Mouse (Mus musculus) G1E (cell line): ENCODE measurements around the gene Cables2. TPM values are rescaled to one million over a fixed set of nuclear protein-coding genes. Genes with fewer than 3 reads are reported as not detected.

Source experiments
- ATAC-seq: 2 replicates; pipeline ENCODE4 v1.8.0; 2016; ENCODE audit warnings: mild to moderate bottlenecking; ENCODE audit not compliant: insufficient number of reproducible peaks, poor library complexity, low FRiP score, severe bottlenecking; ENCODE audit errors: extremely low read depth
- DNase-seq: peaks from one replicate; pipeline ENCODE4 v3.0.0; 2012; ENCODE audit warnings: low spot score
- H3K27me3 ChIP-seq: 2 replicates; pipeline ENCODE4 v1.6.1; 2012; ENCODE audit warnings: mild to moderate bottlenecking, low read length, inconsistent platforms; ENCODE audit not compliant: insufficient read depth
- H3K36me3 ChIP-seq: replicated peaks from 2 replicates; pipeline ENCODE3; 2012; ENCODE audit warnings: mild to moderate bottlenecking, inconsistent platforms
- H3K4me1 ChIP-seq: 2 replicates; pipeline ENCODE4 v1.6.1; 2012; ENCODE audit warnings: low read depth, low read length, inconsistent platforms, mixed read lengths; ENCODE audit not compliant: insufficient read depth
- H3K4me3 ChIP-seq: 2 replicates; pipeline ENCODE4 v1.5.1; 2012; ENCODE audit warnings: low read depth, mild to moderate bottlenecking, inconsistent platforms, low read length, moderate library complexity, mixed read lengths
- H3K9me3 ChIP-seq: replicated peaks from 2 replicates; pipeline ENCODE4 v1.6.1; 2012; ENCODE audit warnings: inconsistent platforms
- CTCF ChIP-seq: IDR thresholded peaks from 2 replicates; pipeline ENCODE4 v1.5.1; 2012; ENCODE audit warnings: low read depth, low read length, inconsistent platforms, mixed read lengths
- GATA1 ChIP-seq: IDR thresholded peaks from 2 replicates; pipeline ENCODE4 v1.6.1; 2012; ENCODE audit warnings: borderline replicate concordance, low read length, inconsistent platforms, mixed read lengths
- GATA2 ChIP-seq: IDR thresholded peaks from 2 replicates; pipeline ENCODE4 v1.6.1; 2012; ENCODE audit warnings: low read depth, low read length, inconsistent platforms, borderline replicate concordance
- POLR2AphosphoS5 ChIP-seq: IDR thresholded peaks from 2 replicates; pipeline ENCODE4 v1.6.1; 2012; ENCODE audit warnings: low read depth, low read length, inconsistent platforms; ENCODE audit not compliant: insufficient replicate concordance
- TAL1 ChIP-seq: conservative IDR thresholded peaks from 2 replicates; pipeline ENCODE4 v1.6.1; 2012; ENCODE audit warnings: low read depth, low read length, inconsistent platforms, mixed read lengths
- polyA plus RNA-seq: library from polyadenylated mRNA; stranded (reverse); fragments of >175 nt; gene quantifications from 2 replicates; pipeline ENCODE4 v1.2.3, GENCODE M21; 2012
- total RNA-seq, 2 experiments: library from RNA; stranded (forward) in 1 of 2; stranded (reverse) in 1 of 2; fragments of 200-1000 nt in 1 of 2; fragments of >200 nt in 1 of 2; fragmentation: Nextera tagmentation in 1 of 2; gene quantifications; 2 replicates each; pipeline ENCODE4 v1.2.3; 2014 to 2017

Gene Cables2
- total and polyA plus RNA-seq, 3 experiments: 8.7 to 14.5 (median 9.7) TPM

DNA sequence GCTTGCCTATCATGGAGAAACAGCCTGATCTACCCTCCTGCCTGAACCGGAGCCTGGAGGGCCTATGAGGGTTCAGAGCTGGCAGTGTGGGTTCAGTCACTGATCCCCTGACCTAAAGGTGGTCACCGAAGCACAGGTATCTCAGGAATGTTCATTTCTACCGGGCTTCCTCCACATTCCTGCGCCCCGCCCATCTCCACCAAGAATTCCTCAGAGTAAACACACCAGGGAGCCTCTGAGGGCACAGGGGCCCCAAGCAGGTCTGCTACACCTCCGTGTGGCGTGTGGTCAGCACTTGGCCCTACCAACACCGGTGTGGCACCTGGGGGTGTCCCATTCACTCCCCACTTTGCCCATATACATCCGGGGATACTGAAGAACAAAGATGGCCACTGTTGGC lies 53.1 kb downstream of the Cables2 start:
- Histone ChIP-seq H3K27me3 (no peaks in the 10 kb centered on the region), H3K4me1 (peaks cover 93% of the 10 kb centered on the region), H3K36me3 (peaks cover 92% of the 10 kb centered on the region), H3K9me3 (no peaks in the 10 kb centered on the region), H3K4me3 (no peak overlapping the region)
- TF ChIP-seq TAL1 (no peak), POLR2AphosphoS5 (no peak), CTCF (no peak), GATA1 (no peak)
- DNase-seq: no peak
- no peak for ATAC-seq

- H3K4me1 ChIP-seq: peaks cover 94% of the 10 kb centered on the region
- no peak for DNase-seq
Observed at GRCm38 (mm10) chr2:180219145-180219943, 54.0 kb downstream of the Cables2 start.

DNA sequence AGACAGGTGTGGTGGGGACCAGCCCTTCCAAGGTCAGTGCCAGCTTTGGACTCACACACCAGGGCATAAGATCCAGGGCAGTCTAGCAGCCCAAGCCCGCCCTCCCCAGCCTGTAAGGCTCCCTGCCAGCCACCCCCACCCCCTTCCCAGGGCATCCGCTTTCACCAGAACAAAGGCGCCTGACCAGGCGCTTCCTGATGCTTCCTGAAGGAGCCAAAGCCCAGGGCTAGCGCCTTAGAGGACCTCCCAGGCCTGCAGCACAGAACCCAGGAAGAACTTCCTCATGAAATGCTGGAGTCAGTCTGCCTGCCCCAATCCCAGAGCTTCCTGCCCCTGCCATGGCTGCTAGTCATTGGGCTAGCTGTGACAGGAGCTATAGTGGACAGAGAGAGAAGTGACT lies 54.6 kb downstream of the Cables2 start:
- H3K4me1 ChIP-seq: peaks cover 94% of the 10 kb centered on the region
- peaks cover 100% of the 10 kb centered on the region for H3K36me3 ChIP-seq
- no peak for ATAC-seq
- TF ChIP-seq GATA2 (no peak), CTCF (no peak), POLR2AphosphoS5 (no peak), TAL1 (no peak), GATA1 (no peak)
- H3K4me3 ChIP-seq: no peak overlapping the region
- H3K27me3 ChIP-seq: no peaks in the 10 kb centered on the region
- DNase-seq: no peak
- H3K9me3 ChIP-seq: peaks cover 3% of the 10 kb centered on the region; the same call in 1 of the 2 replicates

More at GRCm38 (mm10) chr2:180219145-180219943, 54.0 kb downstream of the Cables2 start:
- Histone ChIP-seq H3K9me3 (no peaks in the 10 kb centered on the region), H3K36me3 (peaks cover 99% of the 10 kb centered on the region), H3K27me3 (no peaks in the 10 kb centered on the region), H3K4me3 (no peak overlapping the region)
- ATAC-seq: no peak
- no peak for TF ChIP-seq GATA2
- no peak for TF ChIP-seq POLR2AphosphoS5
- TF ChIP-seq TAL1: no peak
- TF ChIP-seq CTCF: no peak
- no peak for TF ChIP-seq GATA1

GRCm38 (mm10) chr2:180218241-180218640 lies 55.1 kb downstream of the Cables2 start:
- H3K4me1 ChIP-seq: peaks cover 90% of the 10 kb centered on the region
- ATAC-seq (no peak), DNase-seq (no peak)
- H3K9me3 ChIP-seq: peaks cover 5% of the 10 kb centered on the region; the same call in 1 of the 2 replicates
- H3K4me3 ChIP-seq: no peak overlapping the region
- H3K36me3 ChIP-seq: peaks cover 100% of the 10 kb centered on the region
- TF ChIP-seq CTCF (no peak), TAL1 (no peak), POLR2AphosphoS5 (no peak), GATA1 (no peak), GATA2 (no peak)
- H3K27me3 ChIP-seq: no peaks in the 10 kb centered on the region

DNA sequence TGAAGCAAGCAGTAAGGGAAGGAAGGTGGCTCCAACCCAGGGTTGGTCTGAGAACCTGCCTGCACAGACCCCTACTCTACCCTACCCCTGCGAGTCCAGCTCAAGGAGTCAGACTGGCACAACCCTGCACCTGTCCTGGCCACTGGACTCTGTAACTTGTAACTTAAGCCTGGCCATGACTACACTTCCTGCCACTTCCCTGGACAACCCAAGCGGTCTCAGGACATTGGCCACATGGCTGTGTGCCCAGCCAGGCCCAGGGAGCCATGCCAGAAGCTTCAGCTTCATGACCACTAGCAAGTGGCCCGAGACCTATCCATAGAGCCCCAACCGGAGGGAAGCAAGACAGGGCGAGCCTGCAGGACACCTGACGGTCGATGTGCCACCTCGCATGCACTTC lies 55.7 kb downstream of the Cables2 start:
- peaks cover 100% of the 10 kb centered on the region for H3K36me3 ChIP-seq
- no peak overlapping the region for H3K4me3 ChIP-seq
- peaks cover 84% of the 10 kb centered on the region for H3K4me1 ChIP-seq
- no peak for ATAC-seq
- no peak for DNase-seq
- H3K9me3 ChIP-seq: peaks cover 8% of the 10 kb centered on the region; the same call in 1 of the 2 replicates
- no peaks in the 10 kb centered on the region for H3K27me3 ChIP-seq
- TF ChIP-seq GATA2 (no peak), TAL1 (no peak), POLR2AphosphoS5 (no peak), GATA1 (no peak), CTCF (no peak)

GRCm38 (mm10) chr2:180216921-180217320 lies 56.4 kb downstream of the Cables2 start:
- TF ChIP-seq TAL1 (no peak), GATA2 (no peak), POLR2AphosphoS5 (no peak)
- DNase-seq (no peak), ATAC-seq (no peak)
- Histone ChIP-seq H3K27me3 (no peaks in the 10 kb centered on the region), H3K9me3 (peaks cover 10% of the 10 kb centered on the region; the same call in 1 of the 2 replicates), H3K4me1 (peaks cover 77% of the 10 kb centered on the region), H3K4me3 (no peak overlapping the region), H3K36me3 (peaks cover 99% of the 10 kb centered on the region)
